Mouse (Mus musculus): Measurements from ENCODE around the gene Esr1.

GRCm38 (mm10) chr10:4683711-4684265 is 72.4 kb downstream of the Esr1 start:
- no peak for TF ChIP-seq CTCF (IDR thresholded peaks at IDR 0.05; ENCODE audit: low read depth, low read length)
- TF ChIP-seq POLR2A (IDR thresholded peaks at IDR 0.05; ENCODE audit: extremely low read depth, insufficient read depth, low read length), result no peak
